Mouse (Mus musculus) monocyte, adult 5-6 weeks (primary cell): ENCODE measurements at regions not wholly inside any gene's neighbourhood (a gene's known extent, or its start where the extent isn't known, plus 50 kb on each side); places are given as distances from the start of the nearest gene placed in this dataset.

Experiments used
- ATAC-seq: fragments of 153-309, 156-312 bp; replicated peaks from 2 replicates; pipeline ENCODE4 v1.8.0; 2017; ENCODE audit warnings: mild to moderate bottlenecking; ENCODE audit not compliant: low TSS enrichment, insufficient number of reproducible peaks, severe bottlenecking, poor library complexity, low FRiP score

DNA sequence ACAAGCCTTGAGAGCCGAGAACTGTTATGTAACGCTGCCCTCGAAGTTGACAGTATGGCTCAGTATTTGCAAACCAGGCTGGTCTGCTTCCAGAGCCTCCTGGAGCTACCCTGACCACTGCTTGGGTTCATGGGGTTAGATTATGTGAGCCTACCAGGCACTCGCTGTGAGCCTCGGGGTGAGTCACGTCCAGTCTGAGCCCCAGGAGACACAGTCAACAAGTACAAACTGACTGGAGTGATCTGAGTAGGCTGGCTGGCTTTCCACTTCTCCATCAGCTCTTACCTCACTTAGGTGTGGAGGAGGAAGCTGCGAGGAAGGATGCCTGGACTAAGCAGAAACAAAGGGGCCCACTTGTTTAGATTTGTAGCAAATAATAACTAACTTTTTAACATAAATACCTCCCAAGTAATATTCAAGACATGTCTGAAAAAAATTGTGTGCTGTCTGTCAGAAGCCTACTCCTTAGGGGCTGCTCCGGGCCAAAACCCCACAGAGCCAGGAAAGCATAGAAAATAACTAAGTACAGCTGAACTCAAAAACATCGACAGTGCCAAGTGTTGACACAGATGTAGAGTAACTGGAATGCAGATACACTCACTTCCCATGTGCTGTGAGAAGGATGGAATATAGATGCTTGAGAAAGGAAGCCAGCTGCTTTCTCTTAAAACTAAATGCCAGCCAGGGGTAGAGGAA is 77.6 kb downstream of the Zfp36l2 start:
- ATAC-seq, result no peak

DNA sequence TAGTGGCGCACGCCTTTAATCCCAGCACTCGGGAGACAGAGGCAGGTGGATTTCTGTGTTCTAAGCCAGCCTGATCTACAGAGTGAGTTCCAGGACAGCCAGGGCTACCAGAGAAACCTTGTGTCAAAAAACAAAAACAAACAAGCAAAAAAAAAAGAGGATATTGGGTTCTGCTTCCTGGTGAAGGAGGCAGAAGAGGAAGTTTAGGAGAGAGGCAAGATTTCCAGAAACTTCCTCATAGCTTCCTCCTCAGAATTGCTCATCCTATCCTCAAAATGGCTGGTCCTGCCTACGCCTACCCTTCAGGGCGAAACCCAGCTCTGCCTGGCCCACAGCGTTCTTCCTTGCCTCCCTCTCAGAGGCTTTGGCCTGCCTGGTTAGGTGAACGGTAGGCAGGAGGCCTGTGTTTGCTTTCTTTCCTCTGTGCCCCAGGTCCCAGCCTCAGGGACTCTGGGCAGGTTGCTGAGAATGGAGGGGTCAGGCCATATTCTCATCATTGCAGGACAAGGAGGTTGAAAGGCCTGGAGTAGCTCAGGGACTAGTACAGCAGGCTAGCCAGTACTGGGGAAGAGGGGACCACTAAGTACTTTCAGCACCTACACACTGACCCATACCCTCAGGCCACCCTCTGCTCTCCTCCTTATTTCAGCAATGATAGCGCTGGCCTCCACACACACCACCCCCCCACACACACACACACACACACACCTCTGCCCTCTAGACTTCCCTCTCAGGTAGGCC is 79.6 kb downstream of the Zfp36l2 start:
- ATAC-seq, result peak; percentile 29

GRCm38 (mm10) chr17:84107497-84107896 is 80.2 kb downstream of the Zfp36l2 start:
- ATAC-seq, result peak; percentile 47

DNA sequence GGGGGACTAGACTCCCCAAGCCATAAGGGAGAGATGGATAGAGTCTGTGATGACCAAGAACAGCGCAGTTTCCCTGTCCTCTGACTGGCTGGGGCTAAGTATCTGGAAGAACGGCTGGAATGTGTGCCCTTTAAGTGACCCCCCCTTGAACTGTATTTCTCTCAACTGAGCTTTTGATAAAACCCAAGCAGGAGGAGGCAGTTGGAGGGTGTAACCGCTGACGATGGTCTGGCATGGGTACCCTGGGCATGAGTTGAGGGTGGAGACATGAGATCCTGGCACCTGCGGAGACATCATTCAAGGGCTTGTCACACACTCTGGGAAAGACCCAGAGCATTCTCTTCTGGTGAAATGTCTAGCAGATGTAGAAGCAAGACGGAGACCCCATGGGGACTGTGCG is 83.5 kb downstream of the Zfp36l2 start:
- ATAC-seq, result no peak

DNA sequence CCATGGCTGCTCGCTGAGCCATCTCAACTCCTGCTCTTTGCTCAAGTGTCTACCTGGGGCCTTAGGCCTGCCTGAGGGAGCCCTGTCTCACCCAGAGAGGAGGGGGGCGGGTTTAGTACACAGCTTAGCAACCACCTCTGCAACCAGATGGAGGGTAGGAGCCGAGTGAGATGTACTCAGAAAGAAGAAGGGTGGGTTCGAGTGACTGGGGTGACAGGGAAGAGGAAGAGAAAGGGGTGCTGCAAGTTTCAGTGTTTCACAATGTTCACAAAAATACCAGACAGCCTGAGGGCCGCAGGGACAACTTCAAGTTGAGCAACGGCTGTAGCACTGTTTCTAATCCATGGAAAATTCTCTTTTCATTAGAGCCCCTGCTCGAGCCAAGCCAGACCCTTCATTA is 84.4 kb downstream of the Zfp36l2 start:
- peak; percentile 61 for ATAC-seq

- ATAC-seq, result peak; percentile 51
These were observed 86.1 kb downstream of the Zfp36l2 start for GRCm38 (mm10) chr17:84101652-84102051.

DNA sequence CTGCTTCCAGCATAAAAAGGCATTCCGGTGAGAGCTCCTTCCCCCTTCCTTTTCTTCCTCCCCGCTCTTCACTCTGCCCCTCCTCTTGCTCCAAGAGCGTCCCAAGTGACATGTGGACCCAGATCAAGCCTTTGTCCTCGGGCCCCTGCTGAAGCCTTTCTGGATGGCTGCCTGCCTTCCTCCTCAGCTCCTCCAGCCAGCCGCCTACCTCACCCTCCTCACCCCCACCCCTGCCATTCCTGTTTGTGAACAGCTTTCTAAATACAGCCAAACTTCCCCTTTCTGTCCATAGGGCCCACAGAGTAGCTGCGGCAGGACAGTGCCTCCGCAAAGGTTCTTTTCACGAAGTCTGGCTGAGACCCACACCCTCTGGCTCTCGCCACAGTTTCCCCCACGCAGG is 87.2 kb downstream of the Zfp36l2 start:
- peak; percentile 36 for ATAC-seq

DNA sequence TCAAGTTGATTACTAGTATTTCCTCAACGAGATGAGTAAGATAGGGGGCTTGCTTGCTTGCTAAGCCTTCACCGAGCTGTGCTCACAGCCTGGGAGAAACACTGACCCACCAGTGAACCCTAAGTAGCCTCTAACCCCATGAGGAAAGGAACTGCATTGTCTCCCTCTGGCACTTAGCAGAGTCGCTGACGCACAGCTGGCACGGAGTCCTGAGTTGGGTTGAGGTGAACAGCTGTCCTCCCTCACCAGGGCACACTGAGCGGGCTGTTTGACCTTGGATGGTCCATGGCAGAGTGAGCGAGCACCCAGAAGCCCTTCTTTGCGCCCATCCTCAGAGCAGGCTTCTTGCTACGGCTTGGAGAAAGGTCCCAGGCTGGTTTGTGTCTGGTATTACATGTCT is 88.0 kb downstream of the Zfp36l2 start:
- ATAC-seq, result no peak

DNA sequence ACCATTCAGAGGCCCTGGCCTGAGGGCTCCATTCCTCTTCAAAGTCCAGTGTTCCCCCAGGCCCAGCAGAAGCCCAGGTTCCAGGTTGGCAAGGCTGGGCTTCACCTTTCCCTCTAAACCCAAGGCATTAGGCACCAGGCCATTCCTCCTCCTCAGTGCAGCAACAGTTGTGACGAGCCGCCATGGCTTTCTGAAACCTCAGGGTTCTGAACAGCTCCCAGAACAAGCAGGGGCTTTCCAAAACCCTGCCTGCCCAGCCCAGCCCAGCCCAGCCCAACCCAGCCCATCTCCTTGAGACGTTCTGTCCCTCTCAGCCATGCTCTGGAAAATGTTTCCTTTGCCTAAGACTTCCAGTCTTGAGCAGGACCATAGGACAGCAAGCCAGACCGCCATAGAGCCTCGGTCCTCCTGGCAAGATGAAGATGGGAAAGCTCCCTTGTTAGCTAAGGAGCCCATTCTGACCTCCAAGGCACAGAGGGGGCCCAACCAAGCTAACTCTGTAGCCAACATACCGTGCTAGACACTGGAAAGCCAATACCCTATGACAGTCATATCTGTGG is 89.8 kb downstream of the Zfp36l2 start:
- no peak for ATAC-seq

GRCm38 (mm10) chr17:84097286-84097685 is 90.5 kb downstream of the Zfp36l2 start:
- no peak for ATAC-seq

- peak; percentile 14 for ATAC-seq
These were observed 91.1 kb downstream of the Zfp36l2 start for GRCm38 (mm10) chr17:84096345-84097260.

DNA sequence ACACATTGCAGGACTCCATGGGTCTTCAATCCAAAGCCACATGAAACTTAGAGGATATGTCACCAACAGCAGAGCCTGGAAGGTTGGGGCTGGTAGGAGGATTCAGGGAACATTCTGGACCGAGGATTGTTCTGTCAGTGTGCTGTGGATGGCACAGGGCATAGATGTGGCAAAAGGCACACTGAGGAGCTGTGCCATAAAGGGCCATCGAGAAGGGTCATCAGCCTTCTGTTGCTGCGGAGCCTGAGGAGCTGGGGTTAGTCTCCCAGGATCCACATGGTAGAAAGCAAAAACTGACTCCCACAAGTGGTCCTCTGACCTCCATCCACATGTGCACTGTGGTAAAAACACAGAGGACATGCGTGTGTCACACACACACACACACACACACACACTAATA is 91.9 kb downstream of the Zfp36l2 start:
- ATAC-seq, result no peak

DNA sequence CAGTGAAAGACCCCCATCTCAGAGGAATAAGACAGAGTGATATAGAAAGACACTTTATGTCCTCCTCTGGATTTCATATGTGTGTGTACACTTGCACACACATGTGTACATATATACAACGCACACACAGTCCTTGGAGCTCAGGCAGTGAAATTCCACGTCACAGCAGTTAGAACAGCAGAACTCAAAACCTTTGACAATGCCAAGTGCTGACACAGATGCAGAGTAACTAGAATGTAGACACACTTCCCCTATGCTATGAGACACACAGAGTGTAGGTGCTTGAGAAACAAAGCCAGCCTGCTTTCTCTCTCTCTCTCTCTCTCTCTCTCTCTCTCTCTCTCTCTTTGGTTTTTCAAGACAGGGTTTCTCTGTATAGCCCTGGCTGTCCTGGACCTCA is 92.7 kb downstream of the Zfp36l2 start:
- peak; percentile 41 for ATAC-seq

GRCm38 (mm10) chr17:84086394-84086793 is 101.4 kb downstream of the Zfp36l2 start:
- no peak for ATAC-seq

DNA sequence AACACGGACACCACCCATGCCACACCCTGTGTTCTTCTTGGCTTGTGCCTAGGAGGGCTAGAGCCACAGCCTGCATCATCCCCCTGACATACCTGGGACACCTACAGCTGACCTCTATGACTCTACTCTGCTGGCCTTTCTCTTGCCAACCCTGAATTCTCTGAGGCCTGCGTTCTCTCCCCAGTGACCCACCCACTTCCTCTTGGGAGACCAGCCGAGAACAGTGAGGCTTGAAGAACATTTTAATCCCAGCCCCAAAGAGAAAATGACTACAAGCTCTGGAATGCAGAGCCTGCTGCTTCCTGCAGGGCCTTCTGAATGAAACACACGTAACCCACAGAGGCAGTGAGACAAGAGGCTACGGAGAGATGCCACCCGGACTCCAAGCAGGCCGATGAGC is 102.0 kb downstream of the Zfp36l2 start:
- peak; percentile 23; the same call in 1 of the 2 replicates for ATAC-seq

GRCm38 (mm10) chr17:84085232-84085631 is 102.5 kb downstream of the Zfp36l2 start:
- ATAC-seq, result no peak

- peak; percentile 56; the same call in 1 of the 2 replicates for ATAC-seq
These were observed 104.2 kb downstream of the Zfp36l2 start for GRCm38 (mm10) chr17:84083307-84084263.

GRCm38 (mm10) chr17:84082571-84082970 is 105.2 kb downstream of the Zfp36l2 start:
- ATAC-seq, result no peak
